Mouse (Mus musculus) lung, adult 2 months (tissue): ENCODE measurements around the gene Gins3.

Experiments used
- CTCF ChIP-seq: fragments of 200-500 bp; IDR thresholded peaks from 2 replicates; pipeline ENCODE4 v1.5.1; 2011; ENCODE audit warnings: mild to moderate bottlenecking, low read length, control low read depth; ENCODE audit not compliant: insufficient read depth
- POLR2A ChIP-seq: fragments of 200-500 bp; IDR thresholded peaks from 2 replicates; pipeline ENCODE4 v1.6.1; 2011; ENCODE audit warnings: low read depth, mild to moderate bottlenecking, control low read depth, low read length, borderline replicate concordance; ENCODE audit errors: extremely low read depth

DNA sequence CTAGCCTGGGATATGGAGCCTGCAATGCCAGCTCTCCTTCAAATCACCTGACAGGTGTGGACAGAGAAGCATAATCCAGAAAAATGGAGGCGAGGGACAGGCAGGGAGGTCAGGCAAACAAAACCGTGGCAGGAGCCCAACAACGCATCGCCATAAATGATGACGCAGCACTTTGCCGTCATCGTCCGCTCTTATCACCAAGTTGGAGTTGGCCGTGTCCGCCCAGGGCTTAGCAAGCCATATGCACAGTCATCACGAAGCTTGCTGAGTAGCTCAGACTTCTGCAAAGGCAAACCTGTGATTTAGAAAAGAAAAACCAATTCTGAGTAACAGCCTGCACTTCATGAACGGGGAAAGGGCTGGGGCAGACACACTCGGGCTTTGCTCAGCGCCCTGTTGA, 22.5 kb upstream of the Gins3 start:
- TF ChIP-seq POLR2A (no peak), CTCF (no peak)
